Mouse (Mus musculus) C2C12 (cell line): Measurements from ENCODE around the gene Cstf1.

Experiments
- CEBPB ChIP-seq: IDR thresholded peaks from one replicate; pipeline ENCODE4 v1.6.1; 2011; ENCODE audit warnings: low read depth, mild to moderate bottlenecking, control low read depth, moderate library complexity
- CTCF ChIP-seq: IDR thresholded peaks from one replicate; pipeline ENCODE4 v1.5.1; 2011; ENCODE audit not compliant: control insufficient read depth, insufficient read depth, insufficient read length
- MYOD1 ChIP-seq: IDR thresholded peaks from one replicate; pipeline ENCODE4 v1.6.1; 2011; ENCODE audit warnings: low read depth; ENCODE audit not compliant: control insufficient read depth, insufficient read length
- USF1 ChIP-seq: IDR thresholded peaks from one replicate; pipeline ENCODE4 v1.6.1; 2011; ENCODE audit warnings: low read depth, mild to moderate bottlenecking, control low read depth, moderate library complexity

DNA sequence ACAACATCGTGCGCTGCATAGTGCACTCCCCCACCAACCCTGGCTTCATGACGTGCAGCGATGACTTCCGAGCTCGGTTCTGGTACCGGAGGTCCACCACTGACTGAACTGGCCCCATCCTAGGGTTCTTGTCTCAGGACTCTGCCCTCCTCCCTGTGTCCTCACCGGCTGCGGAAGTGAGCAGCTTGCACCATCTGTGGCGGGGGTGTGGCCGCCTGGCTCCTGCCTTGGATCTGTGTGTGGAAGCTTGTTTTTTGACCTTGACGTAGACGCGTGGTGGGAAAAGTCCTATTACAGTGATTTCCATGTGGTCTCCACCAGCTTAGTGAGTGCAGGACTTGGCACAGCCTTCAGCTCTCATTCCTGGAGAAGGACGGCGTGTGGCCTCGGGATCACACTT, 10.0 kb downstream of the Cstf1 start:
- no peak for TF ChIP-seq CTCF
- no peak for TF ChIP-seq USF1
- TF ChIP-seq MYOD1, result no peak
- no peak for TF ChIP-seq CEBPB
